Comparison of ENCODE assay signal across 20 mouse cellular contexts in the genomic region with DNA sequence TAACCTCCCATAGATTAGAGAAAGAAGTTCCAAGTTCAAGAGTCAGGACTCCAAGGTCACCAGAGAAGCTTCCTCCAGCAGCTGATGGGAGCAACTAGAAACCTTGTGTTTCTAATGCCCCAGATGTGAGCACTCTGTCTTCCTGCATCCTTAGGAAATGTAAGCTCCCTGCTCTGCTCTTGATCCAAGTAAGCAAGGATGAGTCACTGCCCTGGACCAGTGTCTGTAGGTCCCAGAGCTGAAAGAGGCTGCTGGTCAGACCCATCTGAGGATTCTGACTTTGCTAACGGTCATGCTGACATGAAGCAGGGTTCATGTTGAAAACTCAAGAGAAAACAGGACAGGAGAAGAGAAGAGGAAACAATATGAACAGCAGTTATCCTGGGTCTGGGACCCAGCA.
"Had no signal": no experiment of that assay in that cellular context is flagged by ENCODE, and none has a peak within 500 bp of the region (broad histone marks: within the 10 kb centered on the region; RNA-seq: fewer than 3 reads in every experiment).

No protein-coding gene starts in this region.

- H3K9me3 ChIP-seq: heart, embryonic 12.5 days; hindbrain, embryonic 13.5 days; hindbrain, embryonic 15.5 days; kidney, embryonic 15.5 days; limb, embryonic 13.5 days; limb, embryonic 15.5 days; liver, embryonic 12.5 days had no signal

- H3K4me1 ChIP-seq: hindbrain, embryonic 13.5 days; hindbrain, embryonic 15.5 days; kidney, embryonic 15.5 days; liver, embryonic 12.5 days had no signal

- H3K36me3 ChIP-seq: heart, embryonic 12.5 days; hindbrain, embryonic 13.5 days; hindbrain, embryonic 15.5 days; kidney, embryonic 15.5 days; limb, embryonic 13.5 days; limb, embryonic 15.5 days; liver, embryonic 12.5 days had no signal

- H3K27ac ChIP-seq: hindbrain, embryonic 13.5 days; hindbrain, embryonic 15.5 days; hindbrain, postnatal 0 days; kidney, embryonic 15.5 days; kidney, postnatal 0 days; limb, embryonic 13.5 days; limb, embryonic 15.5 days; liver, embryonic 12.5 days; liver, embryonic 14.5 days had no signal

- DNase-seq: gastrocnemius, postnatal 10 days; heart, postnatal 10 days; kidney, adult 11 months; kidney, adult 2 months; kidney, adult 9 months; kidney, postnatal 14 days; kidney, postnatal 36 days; layer of hippocampus, adult 9-11 months; layer of hippocampus, postnatal 36 days; left cerebral cortex, postnatal 4 days had no signal

- H3K4me3 ChIP-seq: heart, embryonic 12.5 days; hindbrain, embryonic 13.5 days; hindbrain, embryonic 15.5 days; kidney, embryonic 15.5 days; limb, embryonic 13.5 days; limb, embryonic 15.5 days; liver, embryonic 12.5 days had no signal

- H3K27me3 ChIP-seq: heart, embryonic 12.5 days; hindbrain, embryonic 13.5 days; hindbrain, embryonic 15.5 days; kidney, embryonic 15.5 days; limb, embryonic 13.5 days; limb, embryonic 15.5 days; liver, embryonic 12.5 days had no signal
